Mouse (Mus musculus) stomach, postnatal 0 days (tissue): Measurements from ENCODE around the gene Mab21l2.

Source experiments
- CTCF ChIP-seq: IDR thresholded peaks from 2 replicates; pipeline ENCODE4 v1.5.1; 2016; ENCODE audit warnings: antibody characterized with exemption, low read depth, mild to moderate bottlenecking, moderate library complexity
- EP300 ChIP-seq: optimal IDR thresholded peaks from 2 replicates; pipeline ENCODE3; 2016; ENCODE audit warnings: antibody characterized with exemption

DNA sequence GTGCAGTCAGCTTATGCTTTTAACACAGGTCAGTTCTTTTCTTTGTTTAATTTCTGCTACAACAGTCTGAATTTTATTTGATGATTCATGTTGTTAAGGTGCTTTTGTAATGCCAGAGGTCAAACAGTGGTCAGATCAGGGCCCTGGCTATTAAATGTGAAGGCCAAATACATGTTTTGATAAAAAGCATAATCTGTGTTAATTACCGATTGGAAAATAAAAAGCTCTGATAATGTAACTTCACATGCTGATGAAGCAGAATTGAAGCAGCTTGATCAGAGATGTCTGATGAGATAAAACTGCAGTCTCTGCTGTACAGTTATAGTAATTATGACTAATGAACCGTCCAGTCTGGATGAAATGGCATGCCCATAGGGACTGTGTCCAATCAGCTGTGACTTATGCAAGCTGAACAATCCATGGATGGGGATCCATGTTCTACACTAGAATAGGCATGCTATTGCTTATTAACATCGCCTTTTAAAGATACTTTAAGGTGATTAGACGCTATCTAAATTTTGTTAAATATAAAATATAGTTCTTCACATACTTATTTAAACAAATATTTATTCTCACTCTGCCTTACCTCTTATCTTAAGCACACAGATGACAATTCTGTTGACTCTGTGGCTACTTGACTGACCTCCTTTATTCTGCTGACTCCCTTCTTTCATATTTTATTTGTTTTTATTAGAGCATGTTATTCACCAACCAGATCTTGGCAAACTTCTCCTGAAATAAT is 12.0 kb upstream of the Mab21l2 start:
- TF ChIP-seq CTCF (no peak), EP300 (no peak)
